Mouse (Mus musculus): ENCODE data around the gene Exoc3l2. TPM values are rescaled to one million over a fixed set of nuclear protein-coding genes. Genes with fewer than 3 reads are reported as not detected.
A peak's percentile ranks its signal among the peaks of the same experiment; 100 is the strongest.

Gene Exoc3l2
- polyA plus RNA-seq, 1 experiment = 0.06 TPM

GRCm38 (mm10) chr7:19449165-19449564 lies 14.0 kb upstream of the Exoc3l2 start:
- Histone ChIP-seq H3K27ac (ENCODE audit: insufficient read depth, low read length) (no peak overlapping the region), H3K4me1 (ENCODE audit: control insufficient read depth, insufficient read depth, low read length) (peaks cover 2% of the 10 kb centered on the region), H3K4me3 (ENCODE audit: insufficient read depth, low read length) (no peak overlapping the region)
- no peak for TF ChIP-seq CTCF (IDR thresholded peaks at IDR 0.05; ENCODE audit: extremely low read depth, insufficient read depth, low read length)
- TF ChIP-seq POLR2A (IDR thresholded peaks at IDR 0.05; ENCODE audit: extremely low read depth, insufficient read depth, low read length) = no peak

DNA sequence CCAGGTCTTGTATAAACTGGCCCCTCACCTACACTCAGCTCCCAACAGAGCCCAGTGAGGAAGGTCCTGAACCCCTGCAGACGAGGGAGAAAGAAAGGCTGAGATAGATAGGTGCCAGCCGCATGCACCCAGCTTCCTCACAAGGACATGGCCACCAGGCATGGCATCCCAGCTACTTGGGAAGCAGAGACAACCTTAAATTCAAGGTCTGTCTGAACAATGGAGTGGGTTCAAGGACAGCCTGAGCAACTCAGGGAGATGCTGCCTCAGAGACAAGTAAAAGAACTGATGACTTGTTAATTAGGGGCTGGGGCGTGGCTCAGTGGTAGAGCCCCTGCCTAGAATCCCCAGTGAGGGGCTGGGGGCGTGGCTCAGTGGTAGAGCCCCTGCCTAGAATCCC lies 7.9 kb upstream of the Exoc3l2 start:
- TF ChIP-seq POLR2A (IDR thresholded peaks at IDR 0.05; ENCODE audit: extremely low read depth, insufficient read depth, low read length) (no peak), CTCF (IDR thresholded peaks at IDR 0.05; ENCODE audit: extremely low read depth, insufficient read depth, low read length) (no peak)
- no peak overlapping the region for H3K4me3 ChIP-seq (ENCODE audit: insufficient read depth, low read length)
- H3K4me1 ChIP-seq (ENCODE audit: control insufficient read depth, insufficient read depth, low read length) = 0 out of 2 replicates have a peak, but pooled peaks cover 5% of the 10 kb centered on the region
- no peak overlapping the region for H3K27ac ChIP-seq (ENCODE audit: insufficient read depth, low read length)

DNA sequence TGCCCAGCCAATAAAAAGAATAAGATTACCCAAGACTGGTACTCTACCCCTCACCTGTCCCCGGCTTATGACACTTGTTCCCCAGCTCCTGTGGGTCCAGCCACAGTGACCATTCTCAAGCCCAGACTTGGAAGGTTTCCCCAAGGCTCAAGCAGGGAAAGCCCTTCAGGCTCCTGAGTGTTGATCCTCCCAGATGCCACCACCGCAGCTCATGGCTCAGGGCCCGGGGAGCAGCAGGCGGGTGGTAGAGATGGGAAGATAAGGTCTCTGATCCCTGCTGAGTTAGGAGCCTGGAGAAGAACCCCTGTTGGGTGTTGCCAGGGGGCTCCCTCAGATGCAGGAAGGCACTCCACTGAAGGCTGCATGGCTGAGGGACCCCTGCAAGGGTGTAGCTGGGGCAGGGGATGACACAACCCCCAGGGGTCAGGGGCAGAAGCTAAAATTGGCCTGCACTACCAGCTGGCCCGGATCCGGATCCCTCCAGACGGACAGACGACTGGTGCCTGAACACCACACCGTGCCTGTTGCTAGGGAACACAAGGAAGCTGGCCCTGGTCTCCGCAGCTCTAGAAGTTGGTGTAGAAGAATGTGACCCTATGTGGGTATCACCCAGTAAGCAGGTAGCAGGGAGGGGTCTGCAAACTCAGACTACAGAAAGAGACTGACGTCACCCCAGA lies 7.2 kb upstream of the Exoc3l2 start:
- H3K4me3 ChIP-seq (ENCODE audit: insufficient read depth, low read length) = peak overlapping the region; percentile 43; the same call in 1 of the 2 replicates
- H3K4me1 ChIP-seq (ENCODE audit: control insufficient read depth, insufficient read depth, low read length) = 0 out of 2 replicates have a peak, but pooled peaks cover 5% of the 10 kb centered on the region
- TF ChIP-seq POLR2A (IDR thresholded peaks at IDR 0.05; ENCODE audit: extremely low read depth, insufficient read depth, low read length) (no peak), CTCF (IDR thresholded peaks at IDR 0.05; ENCODE audit: extremely low read depth, insufficient read depth, low read length) (no peak)
- no peak overlapping the region for H3K27ac ChIP-seq (ENCODE audit: insufficient read depth, low read length)

DNA sequence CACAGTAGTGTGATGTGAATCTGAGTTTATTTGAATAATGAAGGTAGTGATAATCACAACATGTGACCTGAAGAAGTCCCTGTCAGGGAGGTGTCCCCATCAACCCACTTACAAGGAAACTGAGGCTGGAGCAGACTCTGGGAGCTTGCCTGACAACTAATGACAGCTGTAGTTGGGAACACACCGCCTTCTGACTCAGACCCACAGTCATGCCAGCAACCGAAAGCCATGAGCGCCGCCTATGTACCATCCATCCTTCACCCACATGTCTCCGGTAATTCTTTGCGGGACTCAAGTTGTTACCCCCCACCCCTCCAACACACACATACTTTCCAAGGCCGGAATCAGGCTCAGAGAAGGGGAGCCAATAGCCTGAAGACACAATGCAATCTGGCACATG lies 6.5 kb upstream of the Exoc3l2 start:
- Histone ChIP-seq H3K4me3 (ENCODE audit: insufficient read depth, low read length) (peak overlapping the region; percentile 43), H3K27ac (ENCODE audit: insufficient read depth, low read length) (no peak overlapping the region), H3K4me1 (ENCODE audit: control insufficient read depth, insufficient read depth, low read length) (0 out of 2 replicates have a peak, but pooled peaks cover 5% of the 10 kb centered on the region)
- no peak for TF ChIP-seq POLR2A (IDR thresholded peaks at IDR 0.05; ENCODE audit: extremely low read depth, insufficient read depth, low read length)
- TF ChIP-seq CTCF (IDR thresholded peaks at IDR 0.05; ENCODE audit: extremely low read depth, insufficient read depth, low read length) = no peak

DNA sequence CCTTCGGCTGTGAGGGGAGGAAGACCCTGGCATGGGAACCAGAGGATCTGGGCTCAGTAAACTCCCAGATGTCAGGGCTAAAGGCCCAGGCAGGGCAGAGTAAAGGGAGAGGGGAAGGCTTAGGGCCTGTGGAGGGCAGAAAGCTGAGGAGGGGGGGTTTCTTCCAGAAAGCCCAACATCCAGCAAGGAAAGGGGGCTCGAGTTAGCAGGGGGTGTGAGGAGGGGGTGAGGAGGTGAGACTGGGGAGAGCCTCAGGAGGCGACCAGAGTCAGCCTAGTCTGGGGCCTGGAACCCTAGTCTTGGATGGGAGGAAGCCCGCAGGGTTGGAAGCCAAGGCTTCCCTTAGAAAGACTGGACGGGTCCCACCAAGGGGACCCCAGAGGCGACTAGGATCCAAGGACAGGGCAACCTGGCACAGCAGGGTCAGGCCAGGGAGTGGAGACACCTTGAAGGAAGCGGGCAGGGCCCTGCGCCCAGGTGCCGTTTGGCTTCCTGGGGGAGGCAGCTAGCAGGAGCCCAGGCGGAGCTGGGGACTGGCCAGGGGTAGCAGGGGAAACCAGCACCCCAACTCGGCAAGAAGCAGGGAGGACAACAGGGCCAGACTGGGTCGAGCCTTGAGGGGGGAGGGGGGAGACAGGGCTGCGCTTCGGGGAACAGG lies 5.6 kb upstream of the Exoc3l2 start:
- Histone ChIP-seq H3K4me3 (ENCODE audit: insufficient read depth, low read length) (peak overlapping the region; percentile 43), H3K27ac (ENCODE audit: insufficient read depth, low read length) (peak overlapping the region; percentile 22; the same call in 1 of the 2 replicates), H3K4me1 (ENCODE audit: control insufficient read depth, insufficient read depth, low read length) (0 out of 2 replicates have a peak, but pooled peaks cover 5% of the 10 kb centered on the region)
- no peak for TF ChIP-seq POLR2A (IDR thresholded peaks at IDR 0.05; ENCODE audit: extremely low read depth, insufficient read depth, low read length)
- TF ChIP-seq CTCF (IDR thresholded peaks at IDR 0.05; ENCODE audit: extremely low read depth, insufficient read depth, low read length) = no peak

GRCm38 (mm10) chr7:19458072-19458486 lies 5.1 kb upstream of the Exoc3l2 start:
- TF ChIP-seq POLR2A (IDR thresholded peaks at IDR 0.05; ENCODE audit: extremely low read depth, insufficient read depth, low read length) = no peak
- TF ChIP-seq CTCF (IDR thresholded peaks at IDR 0.05; ENCODE audit: extremely low read depth, insufficient read depth, low read length) = no peak

DNA sequence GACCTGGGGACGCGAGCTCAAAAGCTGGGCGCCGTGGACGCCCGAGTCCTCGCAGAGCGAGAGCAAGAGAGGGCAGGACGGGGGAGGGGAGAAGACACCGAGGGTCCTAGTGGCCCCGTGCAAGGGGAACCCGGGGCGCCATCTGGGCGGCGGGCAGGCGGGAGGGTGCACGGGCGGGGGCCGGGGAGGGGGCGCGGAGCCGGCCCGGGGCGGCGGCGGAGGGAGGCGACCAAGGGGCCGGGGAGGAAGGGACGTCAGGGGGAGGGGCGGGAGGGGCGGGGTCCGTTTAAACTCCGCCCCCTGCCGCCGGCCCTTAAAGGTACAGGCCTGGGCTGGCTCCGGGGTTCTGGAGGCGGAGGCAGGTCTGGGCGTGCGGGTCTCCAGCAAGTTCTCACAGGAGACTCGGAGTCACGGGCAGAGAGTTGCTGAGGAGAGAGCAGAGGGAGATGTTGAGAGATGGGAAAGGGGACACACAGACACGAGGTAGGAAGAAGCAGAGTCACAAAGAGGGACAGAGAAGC lies 4.5 kb upstream of the Exoc3l2 start, which contains the start of gene Mark4:
Gene Mark4 (minus strand): TSS at position 231 of the 521 bp plus-strand sequence.
- H3K27ac ChIP-seq (ENCODE audit: insufficient read depth, low read length) = peak within 1 kb of the TSS; percentile 22; the same call in 1 of the 2 replicates
- 0 out of 2 replicates have a peak, but pooled peaks cover 5% of the 10 kb centered on the region for H3K4me1 ChIP-seq (ENCODE audit: control insufficient read depth, insufficient read depth, low read length)
- no peak for TF ChIP-seq CTCF (IDR thresholded peaks at IDR 0.05; ENCODE audit: extremely low read depth, insufficient read depth, low read length)
- TF ChIP-seq POLR2A (IDR thresholded peaks at IDR 0.05; ENCODE audit: extremely low read depth, insufficient read depth, low read length) = peak; percentile 53; the same call in 1 of the 2 replicates
- peak within 1 kb of the TSS; percentile 43 for H3K4me3 ChIP-seq (ENCODE audit: insufficient read depth, low read length)

More at GRCm38 (mm10) chr7:19458072-19458486, 5.1 kb upstream of the Exoc3l2 start:
- H3K4me3 ChIP-seq (ENCODE audit: insufficient read depth, low read length) = peak overlapping the region; percentile 43
- H3K27ac ChIP-seq (ENCODE audit: insufficient read depth, low read length) = no peak overlapping the region
- 0 out of 2 replicates have a peak, but pooled peaks cover 5% of the 10 kb centered on the region for H3K4me1 ChIP-seq (ENCODE audit: control insufficient read depth, insufficient read depth, low read length)

DNA sequence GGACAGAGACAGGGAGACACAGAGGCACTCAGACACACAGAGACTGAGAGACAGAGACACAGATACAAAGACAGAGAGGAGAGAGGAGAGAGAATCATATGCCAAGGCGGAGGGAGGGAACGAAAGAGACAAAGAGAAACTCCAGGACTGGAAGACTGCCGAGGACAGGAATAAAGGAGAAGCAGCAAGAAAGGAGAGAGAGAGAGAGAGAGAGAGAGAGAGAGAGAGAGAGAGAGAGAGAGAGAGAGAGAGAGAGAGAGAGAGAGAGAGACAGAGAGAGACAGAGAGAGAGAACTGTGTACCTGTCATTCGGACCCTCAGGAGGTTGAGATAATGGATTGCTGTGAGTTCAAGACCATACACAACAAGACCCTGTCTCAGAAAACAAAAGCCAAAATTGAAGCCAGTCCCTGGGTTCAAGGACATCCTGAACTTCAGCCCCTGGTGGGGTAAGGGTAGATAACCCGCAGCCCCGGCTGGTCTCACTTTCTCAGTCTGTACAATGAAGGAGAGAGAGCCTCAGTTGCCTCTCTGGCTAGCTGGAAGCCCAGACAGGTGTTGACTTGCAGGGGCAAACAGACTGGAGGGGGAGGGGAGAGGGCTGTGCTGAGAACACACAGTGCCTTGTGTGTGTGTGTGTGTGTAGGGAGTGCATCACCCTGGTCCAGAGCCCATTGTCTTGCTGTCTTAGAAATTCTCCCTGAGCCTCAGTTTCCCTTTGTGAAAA lies 3.8 kb upstream of the Exoc3l2 start:
- no peak for TF ChIP-seq CTCF (IDR thresholded peaks at IDR 0.05; ENCODE audit: extremely low read depth, insufficient read depth, low read length)
- no peak for TF ChIP-seq POLR2A (IDR thresholded peaks at IDR 0.05; ENCODE audit: extremely low read depth, insufficient read depth, low read length)
- H3K4me3 ChIP-seq (ENCODE audit: insufficient read depth, low read length) = peak overlapping the region; percentile 43
- H3K4me1 ChIP-seq (ENCODE audit: control insufficient read depth, insufficient read depth, low read length) = 0 out of 2 replicates have a peak, but pooled peaks cover 5% of the 10 kb centered on the region
- no peak overlapping the region for H3K27ac ChIP-seq (ENCODE audit: insufficient read depth, low read length)

- Histone ChIP-seq H3K27ac (ENCODE audit: insufficient read depth, low read length) (no peak overlapping the region), H3K4me3 (ENCODE audit: insufficient read depth, low read length) (no peak overlapping the region), H3K4me1 (ENCODE audit: control insufficient read depth, insufficient read depth, low read length) (0 out of 2 replicates have a peak, but pooled peaks cover 5% of the 10 kb centered on the region)
- TF ChIP-seq CTCF (IDR thresholded peaks at IDR 0.05; ENCODE audit: extremely low read depth, insufficient read depth, low read length) = no peak
- no peak for TF ChIP-seq POLR2A (IDR thresholded peaks at IDR 0.05; ENCODE audit: extremely low read depth, insufficient read depth, low read length)
These were observed 2.6 kb upstream of the Exoc3l2 start for GRCm38 (mm10) chr7:19460500-19460899.
